Mouse (Mus musculus): ENCODE measurements around the gene Ccser1.
A peak's percentile ranks its signal among the peaks of the same experiment; 100 is the strongest.
"Not testable (repeated sequence)": the region's sequence is repeated elsewhere in the genome, so short reads cannot be mapped to it uniquely, and the experiment has no call there.

The Ccser1 gene

DNA sequence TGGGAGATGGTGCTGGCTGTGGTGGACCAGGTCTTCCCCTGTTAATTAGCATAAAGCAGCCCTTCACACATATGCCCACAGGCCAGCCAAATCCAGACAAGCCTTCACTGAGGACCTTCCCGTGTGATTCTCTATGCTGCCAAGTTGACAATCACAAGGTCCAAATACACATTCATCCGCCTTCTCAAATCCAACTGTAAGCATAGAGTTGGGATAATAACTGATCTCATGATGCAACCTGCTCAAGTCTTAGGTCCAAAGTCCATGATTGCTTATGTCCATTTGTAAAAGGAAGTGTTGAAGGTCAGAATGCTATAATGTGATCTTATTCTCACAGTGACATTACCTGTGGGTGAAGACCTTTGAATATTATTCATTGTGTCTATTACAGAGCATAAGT lies 43.4 kb downstream of the Ccser1 start:
- DNase-seq (ENCODE audit: low spot score): no peak

DNA sequence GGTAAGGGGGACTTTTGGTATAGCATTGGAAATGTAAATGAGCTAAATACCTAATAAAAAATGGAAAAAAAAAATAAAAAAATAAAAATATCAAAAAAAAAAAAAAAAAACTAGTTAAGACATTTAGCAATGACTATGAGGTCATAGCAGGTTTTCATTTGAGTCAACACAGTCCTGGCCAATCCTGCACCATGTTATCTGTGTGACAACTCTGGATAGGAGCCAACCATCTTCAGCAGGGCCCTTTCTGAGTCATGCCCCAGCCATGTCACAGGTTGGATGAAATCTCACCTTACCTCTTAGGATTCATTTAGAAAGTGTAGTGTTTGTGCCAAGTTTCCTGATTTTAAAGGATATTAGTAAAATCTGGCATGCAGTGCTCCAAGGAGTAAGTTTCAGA lies 45.2 kb downstream of the Ccser1 start:
- DNase-seq (ENCODE audit: low spot score): no peak

DNA sequence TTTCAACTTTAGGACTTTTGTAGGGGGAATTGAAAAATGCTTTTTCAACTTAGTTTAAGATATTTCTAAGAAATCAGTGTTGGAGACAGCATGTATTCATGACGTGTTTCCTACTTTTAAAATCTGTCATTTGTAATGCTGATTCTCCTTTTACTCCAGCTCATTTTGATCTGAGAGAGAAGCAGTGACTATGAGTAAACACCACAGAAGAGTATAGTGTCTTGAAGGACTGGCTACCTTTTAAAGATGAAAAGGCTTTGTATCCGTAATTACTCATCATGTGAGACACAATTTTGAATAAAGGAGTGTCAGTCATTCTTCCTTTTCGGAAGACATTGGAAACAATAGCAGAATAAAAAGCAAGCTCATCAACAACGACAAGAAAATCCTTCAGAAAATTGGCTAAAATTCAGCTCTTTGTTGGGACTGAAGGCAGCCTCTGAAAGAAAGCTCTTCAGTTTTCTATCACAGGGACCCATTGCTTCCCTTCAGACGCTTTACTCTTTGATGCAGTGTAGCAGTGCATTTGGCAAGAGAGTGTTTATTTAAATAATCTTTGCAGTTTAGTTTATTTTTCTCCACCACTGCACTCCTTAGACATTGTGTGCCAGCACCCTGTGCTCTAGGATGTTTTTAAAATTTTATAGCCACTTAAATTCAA lies 50.1 kb downstream of the Ccser1 start:
- no peak for DNase-seq (ENCODE audit: low spot score)

DNA sequence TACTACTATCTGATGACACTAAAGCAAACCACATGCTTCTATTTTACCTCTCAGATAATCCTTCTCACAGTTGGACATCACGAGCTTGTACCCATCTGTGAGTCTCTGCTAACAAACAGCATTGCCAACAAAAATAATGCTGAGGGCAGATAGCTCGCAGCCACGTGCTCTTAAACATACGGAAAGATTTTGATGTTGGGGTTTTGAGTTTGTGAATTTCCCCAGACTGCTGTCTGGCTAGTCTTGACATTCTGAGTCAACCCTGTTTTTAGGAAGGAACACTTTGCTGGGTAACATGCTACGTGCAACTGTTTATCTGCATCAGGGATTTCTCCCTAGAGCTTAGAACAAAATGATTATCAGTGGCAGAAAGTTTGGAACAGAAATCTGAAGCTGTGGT lies 52.9 kb downstream of the Ccser1 start:
- DNase-seq (ENCODE audit: low spot score): no peak

DNA sequence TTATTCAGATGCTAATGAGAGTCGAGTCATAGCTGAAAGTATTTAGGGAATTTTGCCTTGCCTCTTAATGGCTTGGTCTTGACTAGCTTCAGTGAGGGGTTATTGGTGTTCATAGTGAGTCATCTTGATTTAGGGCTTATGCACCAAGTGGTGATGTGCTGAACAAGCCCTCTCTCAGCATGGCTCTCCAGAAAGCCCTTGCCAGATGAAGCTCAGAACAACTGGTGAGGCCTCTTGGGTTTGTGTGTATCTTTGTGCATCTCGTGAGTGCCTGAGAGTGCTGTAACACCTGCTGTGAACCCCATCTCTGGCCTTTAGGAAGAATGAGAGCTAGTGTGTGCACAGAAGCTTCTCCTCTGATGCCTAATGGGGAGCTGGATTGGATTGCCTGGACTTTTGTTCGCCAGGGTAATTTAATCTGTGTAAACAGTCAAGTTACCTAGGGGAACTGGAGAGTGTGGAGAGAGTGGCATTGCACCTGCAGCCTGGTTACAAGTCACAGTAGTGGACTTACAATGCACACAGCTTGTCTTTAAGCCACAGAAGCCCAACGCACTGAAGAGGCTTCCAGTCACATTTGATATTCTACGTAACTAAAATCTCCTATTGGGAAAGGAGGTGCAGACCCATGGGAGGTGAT lies 53.5 kb downstream of the Ccser1 start:
- no peak for DNase-seq (ENCODE audit: low spot score)

DNA sequence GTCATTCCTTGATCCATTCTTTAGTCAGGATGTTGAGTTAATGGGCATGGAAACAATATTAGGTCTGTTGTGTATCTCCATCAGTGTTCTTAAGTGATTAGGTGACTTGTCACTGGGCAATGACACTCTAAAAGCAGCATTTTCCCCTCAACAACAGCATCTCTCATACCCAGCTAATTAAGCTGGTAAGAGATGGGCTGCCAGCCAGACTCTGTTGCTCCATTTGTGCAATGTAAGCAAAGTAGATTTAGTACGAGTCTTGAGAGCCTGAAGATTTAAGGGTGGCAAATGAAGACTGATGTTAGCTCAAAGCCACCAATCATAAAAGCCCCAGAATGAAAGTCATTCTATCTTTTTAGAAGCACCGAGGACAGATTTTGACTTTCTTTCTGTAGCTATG lies 60.5 kb downstream of the Ccser1 start:
- DNase-seq (ENCODE audit: low spot score): no peak

DNA sequence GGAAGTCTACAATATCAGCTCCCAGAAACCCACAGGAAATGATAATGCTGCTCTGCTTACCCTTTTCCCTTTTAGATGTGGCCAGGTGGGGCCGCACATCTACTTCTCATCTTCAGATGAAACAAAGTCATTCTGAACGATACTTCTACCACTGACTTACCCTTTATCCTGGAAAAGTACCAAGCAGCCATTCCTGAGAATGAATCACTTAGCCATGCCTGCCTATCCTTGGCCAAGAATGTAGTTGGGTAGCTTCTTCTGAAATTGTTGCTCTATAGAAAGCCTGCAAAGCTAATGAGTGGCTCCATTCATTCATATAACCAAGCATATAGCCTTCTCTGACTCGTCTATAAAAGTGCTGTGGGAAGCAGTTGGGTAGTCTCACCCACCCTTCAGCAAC lies 62.4 kb downstream of the Ccser1 start:
- DNase-seq (ENCODE audit: low spot score): no peak

DNA sequence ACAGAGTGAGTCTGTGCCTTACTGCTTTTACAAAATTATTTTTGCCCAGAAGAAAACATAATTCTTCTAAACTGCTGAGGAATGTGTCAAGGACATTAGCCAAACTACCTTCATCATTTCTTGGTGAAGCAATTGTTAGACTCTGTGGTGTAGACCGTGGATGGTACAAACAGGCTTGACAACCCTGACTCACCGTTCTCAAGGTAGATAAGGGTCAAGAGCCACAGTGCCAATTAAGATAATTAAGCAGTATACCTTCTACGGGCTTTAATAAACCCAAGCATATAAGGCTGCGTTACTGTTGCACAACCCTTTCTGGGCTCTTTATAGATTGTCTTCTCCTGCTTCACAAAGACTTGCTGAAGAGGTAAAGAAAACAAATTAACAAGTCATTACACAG lies 66.4 kb downstream of the Ccser1 start:
- no peak for DNase-seq (ENCODE audit: low spot score)

DNA sequence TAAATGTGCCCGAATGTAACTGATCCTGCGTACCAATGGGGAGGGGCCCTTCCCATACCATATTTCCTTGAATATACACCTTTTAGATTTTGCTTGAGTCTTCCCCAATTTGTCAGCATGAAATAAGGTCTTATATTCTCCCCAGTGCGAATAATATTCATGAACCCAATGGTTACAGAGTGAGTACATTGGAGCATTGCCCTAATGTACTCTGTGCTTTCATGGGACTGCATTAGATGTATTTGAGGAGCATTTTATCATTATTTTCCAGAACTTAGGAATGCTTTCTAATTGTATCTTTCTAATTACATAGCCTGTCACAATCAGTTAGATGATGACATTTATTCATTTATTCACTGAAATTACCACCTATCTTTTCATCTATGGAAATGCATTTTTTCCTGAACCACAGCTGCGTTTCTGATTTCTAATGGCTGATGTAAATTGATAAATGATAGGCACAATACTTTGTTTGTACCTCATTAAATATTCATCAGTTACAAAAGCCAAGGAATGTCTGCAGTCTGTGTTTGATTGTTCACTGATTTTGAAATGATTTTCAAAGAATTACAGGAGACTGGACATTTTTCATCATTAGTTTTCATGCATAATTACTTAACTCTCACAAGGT lies 67.8 kb downstream of the Ccser1 start:
- DNase-seq (ENCODE audit: low spot score): no peak

DNA sequence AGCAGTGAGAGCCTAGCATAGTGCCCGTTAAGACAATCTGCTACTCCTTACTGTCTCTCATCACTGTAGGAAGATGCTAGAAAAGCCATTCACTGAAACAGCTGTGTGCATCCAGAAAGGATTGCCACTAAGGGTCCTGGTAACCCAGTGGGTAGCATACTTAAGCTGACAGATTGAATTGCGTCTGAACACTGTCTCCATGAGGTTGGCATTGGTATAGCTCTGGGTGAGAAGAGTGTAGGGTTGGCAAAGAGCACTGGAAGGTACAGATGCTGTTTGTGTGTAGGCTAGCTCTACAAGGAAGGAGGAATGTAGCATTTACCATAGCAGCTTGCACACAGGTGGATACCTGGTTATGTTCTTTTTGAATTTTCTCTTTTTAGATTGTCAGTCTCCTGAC lies 68.6 kb downstream of the Ccser1 start:
- peak; percentile 11 for DNase-seq (ENCODE audit: low spot score)

DNA sequence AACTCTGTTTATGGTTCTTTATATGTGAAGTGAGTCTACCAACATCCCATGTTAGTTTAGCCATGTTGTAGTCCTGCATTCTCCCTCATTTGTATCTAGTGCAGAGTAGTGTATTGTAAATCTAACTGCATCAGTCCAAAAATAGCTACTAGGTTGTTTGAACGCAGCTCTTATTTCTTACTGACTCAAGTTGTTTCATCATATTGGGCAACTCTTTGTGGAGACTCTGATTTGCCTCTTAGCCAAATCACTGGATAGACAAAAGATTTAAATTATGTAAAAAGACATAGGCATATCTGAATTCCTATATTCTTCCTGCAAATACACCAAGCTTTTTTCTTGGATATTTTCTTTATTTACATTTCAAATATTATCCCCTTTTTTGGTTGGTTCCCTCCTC lies 71.1 kb downstream of the Ccser1 start:
- DNase-seq (ENCODE audit: low spot score): no peak

DNA sequence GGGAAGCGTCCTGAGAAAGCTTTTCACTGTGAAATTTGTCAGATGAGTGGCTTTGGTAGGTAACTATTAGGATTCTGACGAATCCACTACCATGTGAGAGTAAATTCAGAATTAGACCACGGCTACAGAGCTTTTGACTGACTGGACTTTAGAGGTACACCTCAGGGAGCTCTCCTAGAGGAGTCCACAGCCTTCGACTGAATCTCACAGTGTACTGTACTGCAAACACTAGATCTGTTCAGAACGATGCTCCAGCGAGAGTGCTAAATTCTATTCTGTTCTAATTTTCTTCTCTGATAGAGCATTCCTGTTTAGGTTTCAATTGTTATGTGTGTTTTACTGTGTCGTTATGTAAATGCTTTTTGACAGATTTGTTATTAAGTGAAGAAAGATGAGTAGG lies 72.8 kb downstream of the Ccser1 start:
- DNase-seq (ENCODE audit: low spot score): no peak

DNA sequence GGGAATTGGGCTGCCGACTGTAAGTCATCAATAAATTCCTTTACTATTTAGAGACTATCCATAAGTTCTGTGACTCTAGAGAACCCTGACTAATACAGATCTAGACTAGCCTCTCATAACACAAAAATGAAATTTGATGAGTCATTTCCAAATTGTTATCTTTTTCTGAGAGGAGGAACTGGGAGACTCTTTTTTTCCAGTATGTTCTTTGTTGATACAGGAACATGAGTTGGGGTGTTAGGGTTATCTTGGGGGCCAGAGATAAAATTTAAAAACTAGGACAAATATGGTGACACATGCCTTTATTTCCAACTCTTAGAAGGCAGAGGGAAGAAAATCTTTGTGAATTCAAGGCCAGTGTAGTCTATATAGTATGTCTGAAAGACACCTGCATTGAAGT lies 75.8 kb downstream of the Ccser1 start:
- DNase-seq (ENCODE audit: low spot score): not testable (repeated sequence)

DNA sequence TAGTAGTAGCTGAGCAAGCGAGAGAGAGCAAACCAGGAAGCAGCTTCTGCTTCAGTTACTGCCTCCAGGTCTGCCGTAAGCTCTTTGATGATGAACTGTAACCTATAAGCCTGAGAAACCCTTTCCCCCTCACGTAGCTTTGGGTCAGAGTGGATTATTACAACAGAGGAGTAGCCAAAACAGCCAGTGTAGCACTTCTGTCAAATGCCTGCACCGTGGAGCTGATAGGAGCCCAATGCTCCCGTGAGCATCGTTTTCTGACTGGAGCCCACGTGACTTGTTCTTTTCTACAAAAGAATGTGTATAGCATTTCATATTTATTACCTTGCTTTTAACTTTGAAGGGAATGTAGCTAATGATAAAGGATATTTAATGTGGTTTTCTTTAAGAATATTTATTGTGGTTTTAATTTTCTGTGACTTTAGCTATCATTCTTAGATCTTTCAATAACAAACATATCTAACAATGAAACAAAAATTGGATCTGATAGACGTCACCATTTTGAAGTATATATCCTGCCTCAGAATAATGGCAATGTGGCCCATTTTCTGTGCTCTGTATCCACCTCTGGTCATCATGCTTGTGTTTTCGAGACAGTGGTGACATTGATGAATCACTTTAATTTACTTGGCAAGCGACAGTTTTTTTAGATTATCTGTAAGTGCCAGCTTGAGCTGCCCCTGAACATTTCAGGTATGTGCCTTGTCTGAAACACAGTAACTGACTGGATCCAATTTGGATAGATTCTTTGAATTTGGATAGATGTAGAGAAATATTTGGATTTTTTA lies 78.9 kb downstream of the Ccser1 start:
- no peak for DNase-seq (ENCODE audit: low spot score)

DNA sequence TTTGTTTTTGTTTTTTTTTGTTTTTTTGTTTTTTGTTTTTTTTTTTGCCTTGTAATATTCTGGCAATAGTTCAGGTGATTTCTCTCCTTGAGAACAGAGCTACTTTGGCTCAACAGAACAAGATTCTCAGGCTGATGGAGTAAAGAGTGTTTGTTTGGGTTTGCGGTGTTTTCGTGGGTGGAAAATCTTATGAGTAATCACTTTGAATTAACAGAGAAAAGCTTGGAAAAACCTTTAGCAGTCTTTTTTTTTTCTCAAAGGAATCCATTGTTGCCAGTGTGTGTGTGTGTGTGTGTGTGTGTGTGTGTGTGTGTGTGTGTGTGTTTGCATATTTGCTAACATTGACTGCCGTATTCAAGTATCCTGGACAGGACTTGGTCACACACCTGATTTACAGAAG lies 81.3 kb downstream of the Ccser1 start:
- DNase-seq (ENCODE audit: low spot score): no peak

DNA sequence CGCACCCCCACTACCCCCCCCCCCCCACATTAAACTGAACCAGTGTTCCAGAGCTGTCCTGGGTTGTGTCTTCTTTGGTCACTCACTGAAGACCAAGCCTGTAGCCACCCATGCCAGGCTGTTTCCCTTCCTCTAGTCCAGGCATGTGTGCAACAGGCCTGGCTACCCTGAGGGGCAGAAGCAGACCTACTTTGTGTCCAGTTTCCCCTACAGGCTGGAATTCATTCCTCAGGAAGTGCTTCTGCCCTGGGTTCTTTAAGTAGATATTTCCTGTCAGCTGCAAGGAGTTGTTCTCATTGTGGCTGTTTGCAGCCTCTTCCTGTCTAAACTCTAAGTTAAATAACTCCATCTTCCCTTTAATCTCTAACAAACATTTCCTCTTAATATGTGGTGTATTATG lies 82.3 kb downstream of the Ccser1 start:
- DNase-seq (ENCODE audit: low spot score): no peak

DNA sequence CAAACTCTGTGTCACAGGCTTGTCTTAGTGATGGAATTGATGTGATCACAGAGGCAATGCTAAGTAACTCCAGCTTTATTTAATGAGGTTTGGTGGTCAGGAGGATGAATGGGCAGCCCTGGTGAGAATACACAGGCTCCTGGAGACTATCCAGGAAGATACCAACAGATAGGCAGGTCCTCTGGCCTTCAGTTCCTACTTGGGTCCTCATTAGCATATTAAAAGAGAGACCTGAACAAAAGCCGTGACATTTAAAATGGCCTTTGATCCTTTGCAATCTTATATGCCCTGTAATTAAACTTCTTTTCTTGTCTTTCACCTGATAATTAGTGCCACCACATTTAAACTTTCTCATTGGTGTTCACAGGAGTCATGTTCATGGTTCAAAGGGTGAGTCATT lies 83.2 kb downstream of the Ccser1 start:
- no peak for DNase-seq (ENCODE audit: low spot score)

DNA sequence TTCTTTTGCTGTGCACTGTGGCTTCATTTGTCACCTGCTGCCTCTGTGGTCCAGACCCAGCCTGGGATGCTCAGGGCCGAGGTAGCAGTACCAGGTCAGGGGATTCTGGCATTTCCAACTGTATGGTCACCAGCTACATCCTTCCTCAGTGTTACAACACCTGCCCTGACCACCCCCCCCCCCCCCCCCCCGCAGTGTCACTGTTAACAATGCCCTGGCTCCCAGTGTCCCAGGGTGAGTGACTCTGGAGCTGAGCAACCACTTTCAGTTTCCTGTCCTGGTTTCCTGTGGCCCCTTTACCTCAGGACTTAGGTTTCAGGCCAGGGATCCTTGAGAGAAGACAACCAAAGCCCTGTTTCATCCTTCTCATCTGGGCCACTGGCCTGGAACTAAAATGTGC lies 90.9 kb downstream of the Ccser1 start:
- DNase-seq (ENCODE audit: low spot score): no peak

DNA sequence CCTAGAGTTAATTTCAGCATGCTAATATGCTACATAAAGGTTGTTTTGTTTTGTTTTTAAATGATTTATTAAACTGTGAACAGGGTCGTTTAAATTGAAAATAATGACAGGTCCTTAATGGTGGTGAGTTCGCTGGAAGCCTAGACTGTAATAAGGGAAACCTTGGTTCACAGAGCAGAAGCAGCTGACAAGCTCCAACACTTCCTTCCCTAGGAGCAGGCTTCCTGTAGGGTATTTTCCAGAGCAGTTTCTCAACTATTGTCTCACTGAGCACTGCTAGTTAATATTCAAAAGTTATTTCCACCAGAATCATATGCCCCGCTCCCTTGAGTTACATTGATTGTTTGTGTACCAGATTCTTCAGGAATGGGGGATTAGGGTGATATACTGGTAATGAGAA lies 93.3 kb downstream of the Ccser1 start:
- DNase-seq (ENCODE audit: low spot score): no peak

DNA sequence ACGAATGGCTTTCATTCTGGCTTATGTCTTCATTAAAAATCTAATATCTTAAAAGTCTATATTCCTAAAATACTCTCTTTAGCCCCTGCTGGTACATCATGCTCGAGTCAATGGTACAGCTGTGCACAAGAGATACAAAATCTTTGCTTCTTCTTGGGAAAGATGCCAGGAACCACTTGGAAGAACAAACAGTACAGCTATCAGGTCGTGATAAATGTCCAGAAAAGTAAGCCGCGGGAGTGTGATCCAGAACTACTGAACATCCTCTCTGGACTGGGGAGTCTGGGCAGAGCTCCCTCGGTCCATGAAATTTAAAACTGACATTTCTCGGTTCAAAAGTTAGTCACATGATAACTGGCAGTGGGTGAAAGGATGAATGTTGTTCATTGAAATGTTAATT lies 99.4 kb downstream of the Ccser1 start:
- no peak for DNase-seq (ENCODE audit: low spot score)

DNA sequence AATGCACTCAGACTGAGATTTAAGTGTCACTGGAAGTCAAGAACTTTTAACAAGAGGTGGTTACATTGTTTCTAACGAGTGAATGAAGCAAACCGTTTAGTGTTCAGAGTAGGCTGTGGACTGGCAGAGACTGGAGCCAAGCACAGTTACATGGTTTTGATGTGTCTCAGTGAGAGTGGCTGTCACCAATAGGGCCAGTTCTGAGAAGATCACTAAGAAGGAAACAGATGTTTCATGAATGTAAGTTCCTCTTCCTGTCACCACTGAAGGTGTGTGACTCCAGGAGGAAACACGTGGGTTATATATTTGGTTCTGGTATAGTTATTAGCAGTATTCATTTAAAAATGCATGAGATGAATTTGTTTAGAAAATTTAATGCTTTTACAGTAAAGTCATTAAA lies 112.8 kb downstream of the Ccser1 start:
- DNase-seq (ENCODE audit: low spot score): no peak

DNA sequence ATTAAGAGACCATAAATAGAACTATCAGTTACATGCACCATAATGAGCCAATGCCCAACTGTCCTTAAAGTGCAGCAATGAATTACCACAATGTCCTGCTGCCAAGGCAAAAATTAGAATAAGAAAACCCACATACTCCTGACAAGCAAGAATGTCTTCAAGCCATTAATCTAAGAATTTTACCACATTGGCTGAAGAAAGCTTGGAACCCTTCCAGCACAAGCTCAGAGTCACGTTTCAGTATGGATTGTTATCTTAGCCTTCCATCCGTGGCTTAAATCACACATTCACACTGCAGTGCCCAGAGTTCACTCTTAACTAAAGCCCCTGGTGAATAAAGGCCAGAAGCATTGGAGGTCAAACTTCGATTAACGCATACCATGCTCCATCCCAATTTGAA lies 115.4 kb downstream of the Ccser1 start:
- DNase-seq (ENCODE audit: low spot score): no peak

Data from retina, embryonic 14.5 days (tissue).